Mouse (Mus musculus) lung, adult 2 months (tissue): ENCODE measurements around the gene Calm1.

ENCODE experiments used
- CTCF ChIP-seq: fragments of 200-500 bp; IDR thresholded peaks from 2 replicates; pipeline ENCODE4 v1.5.1; 2011; ENCODE audit warnings: mild to moderate bottlenecking, low read length, control low read depth; ENCODE audit not compliant: insufficient read depth
- POLR2A ChIP-seq: fragments of 200-500 bp; IDR thresholded peaks from 2 replicates; pipeline ENCODE4 v1.6.1; 2011; ENCODE audit warnings: low read depth, mild to moderate bottlenecking, control low read depth, low read length, borderline replicate concordance; ENCODE audit errors: extremely low read depth

- TF ChIP-seq CTCF, result no peak
- TF ChIP-seq POLR2A, result no peak
Measured at GRCm38 (mm10) chr12:100223531-100223930, 24.3 kb downstream of the Calm1 start.
